Mouse (Mus musculus) layer of hippocampus, postnatal 14 days (tissue): ENCODE results near the gene Qk. TPM values are rescaled to one million over a fixed set of nuclear protein-coding genes. Genes with fewer than 3 reads are reported as not detected.

Experiments
- DNase-seq, 2 experiments: peaks; one replicate each; pipeline ENCODE4 v3.0.0; 2021 to 2022; ENCODE audit warnings: low spot score in 2 of 2, mixed read lengths in 1 of 2
- total RNA-seq, 2 experiments: library from RNA; stranded (reverse); gene quantifications; 2 replicates each; pipeline ENCODE4 v1.2.3; 2021

The Qk gene
- total RNA-seq, 2 experiments from 2014 or later: 480 to 495 TPM

DNA sequence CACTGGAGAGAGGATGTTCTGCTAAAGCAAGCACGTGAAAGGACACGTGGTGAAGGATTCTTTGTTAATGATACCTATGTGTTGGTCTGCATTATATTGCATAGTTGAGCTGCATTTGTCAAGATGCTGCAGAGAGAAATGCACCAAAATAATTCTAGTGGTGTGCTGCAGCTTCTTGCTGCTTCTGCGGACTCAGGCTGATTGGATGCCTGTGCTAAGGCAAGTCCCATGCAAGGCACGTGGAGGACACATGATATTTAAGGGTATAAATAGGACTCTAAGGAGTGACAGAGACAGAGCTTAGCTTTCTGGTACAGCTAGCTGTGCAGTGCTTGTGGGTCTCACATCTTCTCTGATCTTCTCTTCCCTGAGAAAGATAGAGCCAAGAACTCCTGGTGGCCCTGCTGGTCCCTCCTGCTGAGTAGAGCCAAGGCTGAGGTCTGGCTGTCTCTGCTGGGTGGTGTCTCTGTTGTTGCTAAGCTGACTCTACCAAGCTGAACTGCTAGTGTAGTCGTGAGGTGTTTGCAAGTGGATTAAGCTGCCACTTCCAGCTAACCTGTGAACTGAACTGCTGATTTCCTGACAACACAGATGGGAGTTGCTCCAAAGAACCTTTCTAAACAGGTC is 8.0 kb upstream of the Qk start:
- DNase-seq: no peak

DNA sequence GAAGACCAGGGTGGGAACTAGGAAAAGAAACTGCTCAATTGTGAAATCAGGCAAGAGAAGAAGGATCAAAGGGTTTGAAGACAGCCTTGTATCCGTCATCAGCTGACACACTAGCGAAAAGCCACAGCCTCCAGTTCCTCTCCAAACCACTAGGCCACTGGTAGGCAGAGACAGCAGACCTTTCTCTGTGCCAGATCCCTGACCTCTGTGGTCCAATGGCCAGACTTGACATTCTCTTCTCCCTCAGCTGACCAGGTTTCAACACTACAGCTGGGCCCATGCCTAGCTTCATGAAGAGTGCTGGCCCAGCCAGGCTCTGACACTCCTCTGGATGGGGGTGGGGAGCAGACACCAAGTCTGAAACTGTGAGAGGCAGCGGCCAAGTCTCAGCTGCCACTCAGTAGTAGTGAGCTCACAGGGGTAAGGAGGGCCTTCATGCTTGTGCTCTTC is 7.0 kb upstream of the Qk start:
- DNase-seq: no peak

DNA sequence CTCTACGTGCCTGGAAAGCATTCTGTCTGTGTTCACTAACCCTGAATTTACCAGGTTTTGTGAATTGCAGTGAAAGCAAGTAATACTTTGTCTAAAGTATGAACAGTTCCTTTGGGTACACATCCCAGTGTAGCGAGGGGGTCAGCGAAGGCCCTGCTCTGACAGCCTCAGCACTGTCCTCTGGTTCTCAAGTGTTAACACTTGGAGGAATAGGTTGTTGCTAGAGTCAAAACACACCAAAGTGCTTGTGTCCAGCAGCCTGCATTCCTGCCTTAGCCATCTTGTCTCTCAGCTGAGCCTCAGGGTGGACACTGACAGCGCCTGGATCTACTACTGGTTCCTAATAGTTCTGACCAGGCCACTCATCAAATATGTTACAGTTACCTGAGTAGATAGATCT is 6.3 kb upstream of the Qk start:
- DNase-seq: no peak

DNA sequence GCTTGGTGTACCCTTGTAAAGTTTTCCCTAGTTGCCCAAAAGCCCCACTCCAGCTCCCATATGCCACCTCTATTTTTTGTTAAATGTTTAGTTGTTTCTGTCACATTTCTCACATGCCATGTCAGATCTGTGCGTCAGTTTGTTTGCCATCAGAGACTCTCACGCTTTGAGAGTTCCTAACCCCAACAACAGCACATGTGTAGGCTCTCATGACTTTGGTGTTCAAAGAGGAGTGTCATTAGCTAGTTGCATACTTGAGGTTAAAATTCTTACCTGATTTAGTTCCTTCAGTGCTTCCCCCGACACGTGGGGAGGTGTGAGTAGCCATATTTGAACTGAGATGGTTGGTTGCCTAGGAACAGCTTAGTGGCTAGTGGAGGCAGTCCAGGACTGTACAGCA is 2.1 kb upstream of the Qk start:
- DNase-seq: no peak

DNA sequence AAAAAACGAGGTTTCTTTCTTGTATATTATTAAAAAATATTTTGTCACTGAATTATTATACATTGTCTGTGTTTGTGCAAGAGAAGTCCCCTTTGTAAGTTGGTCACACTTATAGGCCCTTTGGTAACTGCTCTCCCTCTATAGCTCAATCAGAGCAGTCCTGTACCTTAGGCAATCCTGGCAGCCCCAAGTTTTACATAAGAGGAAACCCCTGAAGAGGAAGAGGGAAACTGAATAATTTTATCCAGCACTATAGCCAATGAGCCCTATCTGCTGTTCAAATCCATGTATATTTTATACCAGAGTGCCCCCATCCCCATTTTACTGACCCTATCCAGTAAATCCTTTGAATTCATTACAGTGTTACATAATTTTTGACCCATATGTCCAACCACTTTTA is 1.4 kb upstream of the Qk start:
- DNase-seq: no peak

DNA sequence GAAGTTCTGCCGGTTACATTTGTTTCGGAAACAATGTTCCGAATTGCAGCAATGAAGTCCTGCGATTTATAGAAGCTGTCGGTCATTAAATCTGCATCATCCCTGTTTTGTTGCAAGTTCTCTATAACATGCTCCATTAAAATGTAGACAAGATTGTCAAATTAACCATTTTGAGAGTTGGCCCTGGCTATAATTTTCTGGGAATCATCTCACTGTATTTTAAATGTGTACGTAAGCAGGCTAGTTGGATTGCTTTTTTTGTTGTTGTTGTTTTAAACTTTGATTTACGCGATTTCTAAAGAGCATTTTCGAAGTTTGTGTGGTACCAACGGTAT is 769 bp upstream of the Qk start:
- no peak for DNase-seq

DNA sequence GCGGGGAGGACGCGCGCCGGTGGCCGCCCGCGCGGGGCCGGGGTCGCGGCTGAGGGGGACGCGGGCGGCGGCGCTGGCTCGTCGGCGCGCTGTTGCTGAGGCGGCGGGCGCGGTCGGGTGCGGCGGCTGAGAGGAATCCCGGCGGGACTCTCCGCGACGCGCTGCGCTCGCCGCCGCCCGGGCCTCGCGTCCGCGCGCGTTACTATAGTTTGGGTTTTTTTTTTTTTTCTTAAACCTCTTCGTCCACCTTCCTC is 296 bp downstream of the Qk start:
- no peak for DNase-seq

DNA sequence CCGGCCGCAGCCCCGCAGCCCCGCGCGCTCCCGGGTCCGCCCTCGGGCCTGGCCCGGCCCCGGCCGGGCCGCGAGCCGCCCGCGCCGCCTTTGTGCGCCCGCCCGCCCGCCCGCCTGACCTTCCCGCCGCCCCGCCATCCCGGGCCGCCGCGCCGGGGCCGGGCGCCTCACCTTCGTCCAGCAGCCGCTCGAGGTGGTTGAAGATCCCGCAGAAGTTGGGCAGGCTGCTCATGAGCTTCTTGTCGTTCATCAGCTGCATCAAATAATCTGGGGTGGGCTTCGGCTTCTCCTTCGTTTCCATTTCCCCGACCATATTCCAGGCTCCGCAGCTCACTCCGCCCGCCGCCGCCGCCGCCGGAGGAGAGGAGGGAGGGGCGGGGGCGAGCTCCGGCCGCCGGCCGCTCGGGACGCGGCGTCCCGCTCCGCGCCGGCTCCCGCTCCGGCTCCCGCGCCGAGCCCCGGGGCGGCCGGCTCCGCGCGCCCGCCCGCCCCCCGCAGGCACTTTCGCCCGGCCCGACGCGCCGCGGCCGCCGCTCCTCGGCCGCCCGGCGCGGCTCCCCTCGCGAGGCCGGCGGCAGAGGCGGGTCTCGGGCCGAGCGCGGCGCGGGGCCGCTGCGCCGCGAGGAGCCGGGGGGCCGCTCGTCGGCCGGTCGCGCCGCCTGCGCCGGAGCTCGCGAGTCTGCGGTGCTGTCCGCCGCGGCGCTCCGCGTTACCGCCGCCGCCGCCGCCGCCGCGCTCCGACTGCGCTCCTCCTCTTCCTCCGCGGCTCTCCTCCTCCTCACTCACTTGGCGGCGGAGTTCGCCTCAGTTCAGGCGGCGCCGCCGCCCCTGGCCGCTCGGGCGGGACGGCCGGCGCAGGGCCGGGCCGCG is 858 bp downstream of the Qk start:
- peak; percentile 68 to 77 for DNase-seq

DNA sequence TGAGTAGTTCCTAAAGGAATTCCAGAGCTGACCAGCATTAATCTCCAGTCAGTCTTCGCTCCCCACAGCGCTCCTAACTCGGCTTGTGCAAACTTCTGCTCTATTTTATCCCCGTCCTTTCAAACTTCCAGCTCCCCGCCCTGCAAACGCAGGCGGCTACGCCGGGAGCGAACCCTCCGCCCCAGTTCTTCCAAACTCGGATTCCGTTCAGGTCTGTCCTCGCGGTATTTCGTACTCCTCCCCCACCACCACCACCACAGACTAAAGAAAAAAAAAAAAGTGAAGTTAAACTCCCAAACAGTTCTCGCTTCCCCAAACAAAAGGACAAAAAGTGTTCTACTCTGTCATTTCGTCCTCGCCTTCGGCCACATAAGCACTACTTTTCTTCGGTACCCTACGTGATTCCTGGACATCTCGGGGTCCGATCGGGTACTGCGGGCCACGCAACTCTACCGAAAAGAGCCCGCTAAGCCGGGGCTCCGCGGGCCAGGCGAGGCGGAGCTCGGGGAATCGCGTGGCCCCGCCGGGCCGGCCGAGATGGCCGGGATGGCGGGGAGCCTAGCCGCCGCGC is 1.6 kb downstream of the Qk start:
- DNase-seq: peak in 1 of 2 experiments; percentile 43

DNA sequence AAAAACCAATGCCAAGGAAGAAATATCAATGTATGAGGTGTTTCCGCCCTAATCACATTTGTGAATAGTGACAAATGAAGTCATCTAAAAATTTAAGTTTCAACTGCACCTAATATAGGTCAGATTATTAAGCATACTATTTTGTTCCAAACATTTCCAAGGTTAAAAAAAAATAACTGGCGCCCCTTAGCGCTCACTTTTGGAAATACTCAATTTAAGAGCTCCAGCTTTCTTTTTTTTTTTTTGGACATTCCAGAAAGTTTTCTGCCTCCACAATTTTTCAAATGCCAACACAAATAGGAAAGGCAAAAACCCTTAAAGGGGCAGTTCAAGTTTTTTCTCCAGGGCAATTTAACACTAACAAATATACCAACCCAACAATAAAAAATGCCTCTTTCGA is 2.5 kb downstream of the Qk start:
- peak in 1 of 2 experiments; percentile 82 for DNase-seq

DNA sequence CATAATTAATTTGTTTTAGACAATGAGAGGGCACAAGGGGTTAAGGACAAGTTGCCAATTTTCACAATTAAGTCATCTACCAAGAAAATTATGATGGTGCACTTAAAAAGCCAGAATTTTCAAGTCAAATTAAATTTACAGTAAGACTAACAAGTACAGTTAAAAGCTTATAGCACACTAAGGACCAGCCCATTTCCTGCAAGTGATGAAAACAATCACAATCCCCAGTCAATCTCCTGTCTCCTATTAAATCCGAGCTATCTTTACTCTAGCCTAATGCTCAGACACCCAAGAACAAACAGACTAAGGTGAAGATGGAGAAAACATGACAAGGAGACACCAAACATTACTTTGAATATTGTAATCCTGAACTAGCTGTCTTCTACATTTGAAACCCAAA is 3.2 kb downstream of the Qk start:
- no peak for DNase-seq

DNA sequence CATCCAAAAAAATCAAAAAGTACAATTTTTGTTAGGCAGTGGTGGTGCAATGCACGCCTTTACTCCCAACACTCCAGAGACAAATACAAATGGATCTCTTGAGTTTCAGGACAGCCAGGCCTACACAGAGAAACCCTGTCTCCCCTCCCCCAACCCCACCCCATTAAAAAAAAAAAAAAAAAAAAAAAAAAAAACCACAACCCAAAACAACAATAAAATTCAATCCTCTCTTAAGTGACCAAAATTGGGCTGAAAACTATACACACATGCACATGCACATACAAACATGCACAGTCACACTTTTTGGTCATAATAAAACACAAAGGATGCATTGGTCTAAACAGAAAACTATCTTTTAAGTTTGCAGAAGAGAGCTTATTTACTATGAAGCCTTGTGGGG is 9.6 kb downstream of the Qk start:
- no peak for DNase-seq

DNA sequence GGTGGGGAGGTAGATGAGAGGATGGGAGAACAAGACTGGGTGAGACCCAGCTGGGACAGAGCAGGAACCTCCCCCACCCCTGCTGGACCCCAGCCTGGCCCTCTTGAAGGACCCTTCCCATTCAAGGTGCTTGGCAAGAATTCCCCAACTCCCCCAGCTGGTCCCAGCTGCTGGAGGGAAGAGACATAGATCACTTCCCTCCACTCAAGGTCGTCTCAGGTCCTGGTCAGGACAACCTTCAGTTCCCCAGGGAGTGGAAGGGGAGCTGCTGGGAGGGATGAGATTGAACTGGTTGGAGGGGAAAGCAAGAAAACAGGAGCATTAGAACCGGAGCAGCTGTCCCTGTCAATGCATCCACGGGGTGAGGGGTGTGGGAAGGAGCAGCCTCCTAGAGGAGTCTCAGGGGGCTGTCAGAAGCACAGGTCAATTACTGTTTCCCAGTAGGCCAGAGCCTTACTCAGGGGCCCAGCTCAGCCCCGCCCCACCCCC is 10.5 kb downstream of the Qk start:
- DNase-seq: no peak

DNA sequence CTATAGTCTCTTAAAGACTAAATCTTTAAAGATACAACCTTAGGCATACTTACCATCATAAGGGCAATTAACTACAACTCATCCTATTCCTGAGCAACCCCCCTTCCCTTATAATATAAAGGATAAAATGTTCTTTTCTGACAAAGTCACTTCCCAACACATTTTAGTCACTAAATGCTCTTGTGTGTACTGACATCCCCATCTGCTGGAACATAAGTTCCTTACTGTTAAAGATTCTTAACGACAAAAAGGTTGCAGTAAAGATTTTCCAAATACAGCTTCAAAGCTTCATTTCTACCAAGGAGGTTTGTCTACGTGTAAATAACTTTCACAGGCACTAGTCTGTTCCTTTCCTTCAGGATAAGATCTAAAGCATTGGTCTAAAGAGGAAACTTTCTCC is 13.2 kb downstream of the Qk start:
- no peak for DNase-seq

DNA sequence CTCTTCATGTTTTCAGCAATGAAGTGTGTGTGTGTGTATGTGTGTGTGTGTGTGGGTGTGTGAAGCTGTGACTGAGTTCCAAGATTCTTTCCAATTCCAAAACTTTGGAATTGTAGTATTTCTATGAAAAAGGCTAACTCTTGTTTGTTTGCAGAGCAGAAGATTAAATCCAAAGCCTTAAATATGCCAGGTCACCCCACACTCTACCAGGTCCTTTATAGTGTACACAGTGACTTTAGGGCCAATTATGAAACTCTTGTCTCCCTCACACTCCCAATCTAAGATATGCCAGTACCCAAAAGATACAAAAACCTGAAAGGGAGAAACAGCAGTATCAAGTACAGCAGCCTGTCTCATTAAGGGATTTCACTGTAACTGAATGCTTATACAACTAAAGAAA is 15.7 kb downstream of the Qk start:
- DNase-seq: no peak

DNA sequence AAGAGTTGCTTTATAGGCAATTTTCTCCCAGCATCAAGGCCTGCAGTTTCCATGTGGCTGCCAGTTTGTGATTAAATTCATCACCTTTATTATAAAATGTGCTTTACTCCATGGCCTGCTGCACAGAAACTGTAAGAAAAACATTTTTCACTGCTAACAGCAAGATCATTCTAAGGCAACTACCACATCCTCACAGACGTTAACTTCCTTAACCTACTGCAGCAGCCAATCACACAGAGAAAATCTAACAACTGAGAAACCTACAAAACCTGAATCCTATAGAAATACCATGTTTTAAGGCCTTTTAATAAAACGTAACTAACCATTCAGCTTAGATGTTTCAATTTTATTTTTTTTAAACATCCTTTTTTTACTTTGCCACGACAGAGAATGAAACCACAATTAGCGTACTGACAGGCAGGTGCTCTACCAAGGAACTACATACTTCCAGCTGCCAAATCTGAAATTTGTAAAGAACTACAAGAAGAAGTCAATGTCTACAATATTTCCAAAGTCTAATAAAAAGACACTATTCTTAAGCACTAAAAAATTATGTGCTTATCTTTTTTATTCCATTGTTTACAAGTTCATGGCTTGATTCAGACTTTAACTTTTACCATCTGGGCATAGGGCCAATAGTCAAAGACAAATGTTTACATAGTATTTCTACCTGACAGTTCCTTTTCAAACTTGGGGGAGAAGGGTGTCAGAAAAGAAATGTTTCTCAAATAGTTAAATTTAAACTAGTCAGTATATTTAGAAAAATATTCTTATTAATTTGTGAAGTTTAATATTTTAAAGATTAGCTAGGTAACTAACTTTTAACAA is 18.5 kb downstream of the Qk start:
- DNase-seq: no peak

DNA sequence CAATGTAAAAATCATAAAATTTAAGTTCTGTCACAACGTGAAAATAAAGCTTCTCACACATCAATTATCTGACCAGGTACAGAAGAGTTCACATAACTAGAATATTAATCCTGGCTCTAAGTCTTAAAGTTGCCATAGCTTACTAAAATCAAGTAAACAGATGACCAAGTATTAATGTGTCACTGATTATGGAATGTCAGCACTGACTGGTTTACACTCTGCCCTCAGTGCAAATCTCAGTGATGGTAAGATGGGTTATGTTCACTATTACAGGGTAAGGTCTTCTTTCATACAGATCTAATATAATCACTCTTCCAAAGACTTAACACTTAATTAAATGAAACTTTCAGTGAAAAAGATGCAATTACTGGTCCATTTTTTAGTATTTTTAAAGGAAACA is 20.3 kb downstream of the Qk start:
- DNase-seq: no peak

DNA sequence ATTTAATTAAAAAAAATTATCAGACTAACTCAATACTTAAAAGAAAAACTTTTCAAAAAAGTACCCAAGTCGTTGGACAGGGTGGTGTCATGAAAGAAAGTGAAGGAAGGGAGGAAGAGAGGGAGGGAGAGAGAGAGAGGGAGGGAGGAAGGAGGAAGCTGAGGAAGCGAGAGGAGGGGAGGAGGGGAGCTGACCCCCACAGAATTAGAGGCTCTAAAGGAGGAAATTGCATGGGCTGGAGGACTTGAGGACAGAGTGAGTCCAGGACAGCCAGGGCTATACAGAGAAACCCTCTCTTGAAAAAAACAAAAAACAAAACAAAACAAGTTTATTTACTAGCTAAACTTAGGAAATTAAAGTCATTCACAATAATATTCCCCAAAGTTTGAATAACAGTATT is 27.1 kb downstream of the Qk start:
- no peak for DNase-seq

DNA sequence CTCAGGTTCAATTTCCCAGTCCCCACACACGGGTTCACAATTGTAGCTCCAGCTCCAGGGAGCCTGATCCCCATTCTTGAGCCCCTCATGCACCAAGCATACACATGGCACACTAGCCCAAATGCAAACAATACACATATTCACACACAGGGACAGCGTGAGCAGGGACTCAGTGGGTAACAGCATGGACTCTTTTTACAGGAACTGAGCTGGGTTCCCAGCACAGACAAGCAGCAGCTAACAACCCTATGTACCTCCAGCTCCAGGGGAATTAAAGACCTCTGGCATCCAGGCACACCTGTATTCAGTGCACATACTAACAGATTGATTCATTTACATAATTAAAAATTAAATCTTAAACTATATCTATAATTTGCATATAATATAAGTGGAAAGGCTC is 34.9 kb downstream of the Qk start:
- DNase-seq: no peak

DNA sequence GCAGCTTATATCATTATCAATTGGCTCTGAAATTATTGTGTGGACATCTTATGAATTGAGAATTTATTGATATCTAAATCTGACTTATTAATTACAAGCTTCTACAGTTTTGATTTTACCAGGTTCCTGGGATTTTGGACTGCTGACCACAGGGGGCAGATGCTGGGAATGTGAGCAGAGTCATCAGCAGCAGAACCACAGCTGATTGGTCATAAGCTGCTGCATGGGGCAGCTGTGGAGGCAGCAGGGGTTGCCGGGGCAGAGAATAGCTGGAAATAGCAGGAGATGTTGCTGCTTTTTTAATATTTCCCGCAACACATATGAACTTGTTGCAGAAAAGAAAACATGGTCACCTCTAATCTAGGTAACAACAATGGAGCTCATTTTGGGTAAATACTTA is 40.1 kb downstream of the Qk start:
- no peak for DNase-seq

DNA sequence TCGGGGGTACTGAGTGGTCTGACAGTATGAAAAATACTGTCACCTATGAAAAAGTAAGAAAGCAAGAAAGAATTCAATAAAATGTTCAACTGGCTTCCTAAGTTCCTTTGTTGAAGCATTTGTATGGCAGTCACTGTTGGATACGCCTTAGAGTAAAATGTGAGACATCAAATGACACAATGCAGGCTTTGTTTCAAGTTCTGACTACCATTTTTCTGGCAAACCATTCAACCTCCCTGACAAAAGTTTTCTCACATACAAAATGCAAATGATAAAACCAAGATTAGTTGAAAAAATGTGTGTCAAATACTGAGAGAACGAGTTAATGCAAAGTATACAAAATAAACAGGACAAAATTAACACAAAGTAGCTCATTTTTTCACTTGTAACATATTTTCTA is 50.1 kb downstream of the Qk start:
- DNase-seq: no peak

DNA sequence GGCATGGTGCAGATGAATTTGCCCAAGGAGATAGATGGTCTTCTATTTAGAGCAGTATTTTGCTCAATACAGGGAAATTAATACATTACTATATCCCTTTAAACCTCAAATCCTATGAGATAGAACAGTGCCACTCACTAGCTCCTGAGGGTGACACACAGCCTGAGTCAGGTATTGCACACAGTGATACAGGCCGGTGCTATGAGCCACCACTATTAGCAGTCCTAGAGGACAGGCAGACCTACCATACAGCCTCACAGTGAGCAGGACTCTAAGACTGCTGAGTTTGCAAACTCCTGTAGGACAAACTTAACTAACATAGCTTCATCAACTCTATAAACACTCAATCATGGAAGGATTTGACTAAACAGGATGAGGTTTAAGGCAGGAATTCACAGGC is 51.2 kb downstream of the Qk start:
- no peak for DNase-seq
